Mouse (Mus musculus) forebrain, embryonic 11.5 days (tissue): ENCODE data around the gene Exosc7. TPM values are rescaled to one million over a fixed set of nuclear protein-coding genes. Genes with fewer than 3 reads are reported as not detected.
A peak's percentile ranks its signal among the peaks of the same experiment; 100 is the strongest.

ENCODE experiments used
- ATAC-seq: fragments of 200-750 bp; cut with Nextera tagmentation; replicated peaks from 2 replicates; pipeline ENCODE4 v1.8.0; 2017; ENCODE audit warnings: moderate TSS enrichment; ENCODE audit not compliant: low FRiP score
- DNase-seq: peaks from one replicate; pipeline ENCODE4 v3.0.0-alpha.2; 2017; ENCODE audit warnings: low spot score
- H3K27ac ChIP-seq: fragments of 300-500 bp; sonication (generic); 2 replicates; pipeline ENCODE4 v1.5.1; 2014; ENCODE audit warnings: low read depth, low read length
- H3K27me3 ChIP-seq: fragments of 300-500 bp; sonication (generic); 2 replicates; pipeline ENCODE4 v1.6.1; 2014; ENCODE audit warnings: mild to moderate bottlenecking, low read length, mixed read lengths; ENCODE audit not compliant: control insufficient read depth, insufficient read depth
- H3K36me3 ChIP-seq: fragments of 300-500 bp; sonication (generic); 2 replicates; pipeline ENCODE4 v1.6.1; 2014; ENCODE audit warnings: mild to moderate bottlenecking, low read length, moderate library complexity, mixed read lengths; ENCODE audit not compliant: control insufficient read depth, insufficient read depth
- H3K4me1 ChIP-seq: fragments of 300-500 bp; sonication (generic); replicated peaks from 2 replicates; pipeline ENCODE4 v1.6.1; 2014; ENCODE audit warnings: low read length, mixed read lengths; ENCODE audit not compliant: control insufficient read depth, insufficient read depth
- H3K4me2 ChIP-seq: fragments of 300-500 bp; sonication (generic); 2 replicates; pipeline ENCODE4 v1.6.1; 2014; ENCODE audit warnings: low read depth, mild to moderate bottlenecking, low read length, moderate library complexity, mixed read lengths; ENCODE audit not compliant: severe bottlenecking
- H3K4me3 ChIP-seq: fragments of 300-500 bp; sonication (generic); 2 replicates; pipeline ENCODE4 v1.5.1; 2014; ENCODE audit warnings: low read depth, low read length
- H3K9ac ChIP-seq: fragments of 300-500 bp; sonication (generic); 2 replicates; pipeline ENCODE4 v1.6.1; 2014; ENCODE audit warnings: low read length
- H3K9me3 ChIP-seq: fragments of 300-500 bp; sonication (generic); 2 replicates; pipeline ENCODE4 v1.6.1; 2016; ENCODE audit warnings: low read length, mixed read lengths; ENCODE audit not compliant: control insufficient read depth
- WGBS: fragments of 180-500 bp; shearing (Covaris S2); extraction: QIAGEN DNeasy Blood & Tissue Kit; methylation state at CpG from one replicate; pipeline ENCODE4 v1.1.7; 2014; 5-methylcytosine and 5-hydroxymethylcytosine counted together
- polyA plus RNA-seq: library from polyadenylated mRNA; unstranded; fragments of >200 nt; fragmentation: Nextera tagmentation; extraction: Ambion mirVana; gene quantifications from 2 replicates; pipeline ENCODE4 v1.2.1, GENCODE M21; 2014

The Exosc7 gene
- polyA plus RNA-seq, 1 experiment from 2014 or later: 133 TPM

DNA sequence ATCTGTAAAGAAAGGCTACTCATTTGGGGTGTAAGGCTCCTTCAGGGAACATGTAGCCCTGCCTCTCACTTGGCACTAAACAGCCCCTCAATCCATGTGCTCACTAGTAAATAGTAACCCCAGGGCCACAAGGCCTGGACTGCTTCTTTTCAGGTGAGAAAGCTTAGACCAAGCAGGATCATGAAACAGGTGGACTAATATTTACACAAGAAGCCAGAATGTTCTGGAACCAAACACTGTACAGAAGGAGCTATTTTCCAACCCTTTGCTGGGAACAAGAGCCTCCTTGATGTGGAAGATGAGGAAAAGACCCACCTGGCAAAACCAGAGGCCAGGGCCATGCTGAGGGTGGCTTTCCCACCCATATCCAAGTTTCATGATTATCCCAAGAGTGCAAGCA is 9.6 kb upstream of the Exosc7 start:
- no peak overlapping the region for H3K9ac ChIP-seq

DNA sequence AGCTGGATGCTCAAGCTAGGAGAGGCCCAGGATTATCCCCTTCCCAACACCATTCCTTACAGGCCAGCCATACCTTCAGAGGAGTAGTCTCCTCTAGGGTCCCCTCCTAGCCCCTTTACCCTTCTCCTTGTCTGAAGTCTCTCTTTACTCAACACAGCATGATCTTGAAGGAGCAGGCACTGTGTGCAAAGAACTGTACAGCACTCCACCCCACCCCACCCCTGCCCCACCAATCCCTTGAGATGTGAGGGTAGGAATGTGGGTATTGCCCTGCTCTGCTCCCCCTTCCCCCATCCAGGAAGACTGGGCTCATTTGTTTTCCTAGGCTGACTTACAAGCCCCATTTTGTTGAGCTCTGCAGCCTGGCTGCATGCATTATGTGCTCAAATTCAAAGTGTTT is 8.7 kb upstream of the Exosc7 start:
- Histone ChIP-seq H3K9me3 (no peaks in the 10 kb centered on the region), H3K4me1 (no peaks in the 10 kb centered on the region), H3K27me3 (no peaks in the 10 kb centered on the region), H3K4me2 (no peak overlapping the region), H3K9ac (no peak overlapping the region), H3K27ac (no peak overlapping the region), H3K4me3 (no peak overlapping the region), H3K36me3 (no peaks in the 10 kb centered on the region; the same call in 1 of the 2 replicates)
- DNase-seq (no peak), ATAC-seq (no peak)

More for the DNA sequence above, 9.6 kb upstream of the Exosc7 start:
- Histone ChIP-seq H3K27ac (no peak overlapping the region), H3K9me3 (no peaks in the 10 kb centered on the region), H3K36me3 (no peaks in the 10 kb centered on the region; the same call in 1 of the 2 replicates), H3K4me1 (no peaks in the 10 kb centered on the region), H3K4me3 (no peak overlapping the region), H3K27me3 (no peaks in the 10 kb centered on the region), H3K4me2 (no peak overlapping the region)
- ATAC-seq (no peak), DNase-seq (no peak)

DNA sequence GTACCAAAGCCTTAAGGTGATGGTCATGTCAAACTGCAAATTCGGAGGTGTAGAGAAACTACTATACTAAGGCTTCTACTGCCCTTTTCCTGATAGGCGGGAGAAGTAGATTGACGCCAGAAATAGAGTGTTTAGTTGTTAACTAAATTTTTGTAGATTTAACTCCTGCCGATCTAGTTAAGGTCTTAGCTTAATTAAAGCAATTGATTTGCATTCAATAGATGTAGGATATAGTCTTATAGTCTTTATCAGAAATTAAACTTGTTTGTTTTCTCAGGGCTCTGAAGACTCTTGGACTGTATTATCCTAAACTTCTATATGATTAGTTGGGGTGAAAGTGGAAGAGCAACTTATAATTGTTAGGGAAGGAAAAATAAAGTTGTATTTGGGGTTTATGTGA is 5.8 kb upstream of the Exosc7 start:
- 95% methylated on average over 4 of the region's 4 CpGs for WGBS
- ATAC-seq (no peak), DNase-seq (no peak)

DNA sequence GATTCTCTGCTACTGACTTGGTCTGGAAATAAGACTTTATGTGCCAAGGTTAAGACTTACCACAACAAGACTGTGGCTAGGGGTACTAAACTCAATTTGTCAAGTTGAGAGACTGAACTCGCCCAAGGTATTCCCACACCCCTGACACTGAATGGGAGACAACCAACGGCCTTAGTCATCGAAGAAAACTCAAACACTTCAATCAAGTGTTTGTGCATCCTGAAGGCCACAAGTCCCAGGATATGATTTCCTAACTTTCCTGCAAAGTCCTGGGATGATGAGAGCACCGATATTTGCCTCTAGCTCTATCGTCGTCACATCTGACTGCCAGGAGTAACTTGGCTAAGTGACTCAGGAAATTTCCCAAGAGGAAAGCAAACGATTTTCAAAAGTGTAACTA is 3.8 kb upstream of the Exosc7 start:
- DNase-seq: no peak
- WGBS: 94% methylated on average over 7 of the region's 7 CpGs
- H3K36me3 ChIP-seq: no peaks in the 10 kb centered on the region; the same call in 1 of the 2 replicates
- no peaks in the 10 kb centered on the region for H3K27me3 ChIP-seq
- H3K27ac ChIP-seq: no peak overlapping the region
- ATAC-seq: no peak
- H3K4me3 ChIP-seq: no peak overlapping the region
- peaks cover 6% of the 10 kb centered on the region; the same call in 1 of the 2 replicates for H3K4me1 ChIP-seq
- H3K9me3 ChIP-seq: no peaks in the 10 kb centered on the region
- H3K9ac ChIP-seq: no peak overlapping the region
- H3K4me2 ChIP-seq: no peak overlapping the region

More for the DNA sequence above, 5.8 kb upstream of the Exosc7 start:
- peaks cover 5% of the 10 kb centered on the region; the same call in 1 of the 2 replicates for H3K4me1 ChIP-seq
- H3K27ac ChIP-seq: no peak overlapping the region
- H3K36me3 ChIP-seq: no peaks in the 10 kb centered on the region; the same call in 1 of the 2 replicates
- no peaks in the 10 kb centered on the region for H3K27me3 ChIP-seq
- no peak overlapping the region for H3K4me3 ChIP-seq
- H3K4me2 ChIP-seq: no peak overlapping the region
- no peak overlapping the region for H3K9ac ChIP-seq
- no peaks in the 10 kb centered on the region for H3K9me3 ChIP-seq

DNA sequence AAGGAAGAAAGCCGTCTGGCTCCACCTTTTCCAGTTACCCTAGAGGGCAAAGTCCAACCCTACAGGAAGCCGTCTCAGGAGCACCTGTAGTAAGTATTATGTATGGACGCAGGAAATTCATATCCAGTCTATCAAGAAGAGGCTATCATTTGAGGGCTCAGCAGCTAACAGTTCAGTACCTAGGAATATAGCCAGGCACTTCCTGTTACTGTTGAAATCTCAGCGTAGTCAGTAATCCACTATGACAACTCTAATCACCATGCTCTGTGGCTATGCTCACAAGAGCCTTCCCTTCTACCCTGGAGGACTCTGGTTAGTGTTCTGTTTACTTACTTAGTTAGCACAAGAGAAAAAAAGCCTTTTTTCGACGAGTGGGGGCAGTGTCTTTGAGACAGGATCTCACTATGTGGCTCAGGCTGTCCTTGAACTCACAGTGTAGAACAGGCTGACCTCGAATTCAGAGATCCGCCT is 1.2 kb upstream of the Exosc7 start:
- 65% methylated on average over 8 of the region's 8 CpGs for WGBS
- H3K4me3 ChIP-seq: peak overlapping the region; percentile 90
- no peaks in the 10 kb centered on the region for H3K27me3 ChIP-seq
- peaks cover 6% of the 10 kb centered on the region; the same call in 1 of the 2 replicates for H3K4me1 ChIP-seq
- DNase-seq: no peak
- peak overlapping the region; percentile 90 for H3K4me2 ChIP-seq
- H3K9me3 ChIP-seq: no peaks in the 10 kb centered on the region
- no peaks in the 10 kb centered on the region; the same call in 1 of the 2 replicates for H3K36me3 ChIP-seq
- peak overlapping the region; percentile 96 for H3K9ac ChIP-seq
- no peak for ATAC-seq
- no peak overlapping the region for H3K27ac ChIP-seq

DNA sequence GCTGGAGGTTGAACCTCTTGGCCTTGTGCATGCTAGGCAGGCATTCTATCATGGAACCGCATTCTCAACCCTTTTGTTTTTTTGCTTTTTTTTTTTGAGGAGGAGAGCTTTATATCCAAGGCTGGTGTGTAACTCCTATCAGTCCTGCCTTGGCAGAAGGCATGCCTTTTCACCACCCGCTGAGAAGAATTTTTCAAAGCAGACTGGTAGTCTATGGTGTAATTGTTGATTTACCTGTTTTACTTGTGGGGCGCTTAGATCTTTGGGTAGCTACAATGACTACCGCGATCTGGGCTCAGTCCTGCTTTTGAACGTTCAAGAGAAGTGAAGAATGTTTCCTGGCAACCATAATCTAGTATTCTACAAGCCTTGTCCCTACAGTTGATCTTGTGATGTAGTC is 916 bp downstream of the Exosc7 start:
- H3K36me3 ChIP-seq: no peaks in the 10 kb centered on the region; the same call in 1 of the 2 replicates
- WGBS: 68% methylated on average over 6 of the region's 6 CpGs
- H3K4me2 ChIP-seq: peak overlapping the region; percentile 90
- peaks cover 6% of the 10 kb centered on the region; the same call in 1 of the 2 replicates for H3K4me1 ChIP-seq
- ATAC-seq: no peak
- DNase-seq: no peak
- peak overlapping the region; percentile 90 for H3K4me3 ChIP-seq
- no peaks in the 10 kb centered on the region for H3K27me3 ChIP-seq
- no peak overlapping the region for H3K27ac ChIP-seq
- H3K9ac ChIP-seq: peak overlapping the region; percentile 96
- H3K9me3 ChIP-seq: no peaks in the 10 kb centered on the region

DNA sequence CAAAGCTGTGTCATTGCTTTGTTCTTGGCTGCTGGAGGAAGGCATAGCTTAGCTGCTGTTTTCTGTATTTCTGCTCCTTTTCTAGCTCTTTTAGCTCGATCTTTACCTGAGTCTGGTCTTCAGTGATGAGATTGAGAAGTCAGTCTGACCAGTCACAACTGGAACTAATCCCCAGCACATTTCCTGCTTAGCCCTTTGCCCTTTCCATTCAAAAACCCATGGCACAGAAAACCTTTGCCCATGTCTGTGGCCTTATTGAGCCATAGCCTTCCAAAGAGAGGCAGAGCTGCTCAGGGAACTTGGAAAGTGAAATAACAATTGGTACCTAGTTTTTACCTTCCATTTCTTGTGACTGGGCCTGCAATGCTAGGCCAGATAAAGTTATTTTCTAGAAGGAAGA is 2.6 kb downstream of the Exosc7 start:
- H3K36me3 ChIP-seq: peaks cover 3% of the 10 kb centered on the region; the same call in 1 of the 2 replicates
- no peaks in the 10 kb centered on the region for H3K9me3 ChIP-seq
- no peak for ATAC-seq
- WGBS: 85% methylated on average over 1 of the region's 1 CpGs
- H3K27ac ChIP-seq: no peak overlapping the region
- H3K4me3 ChIP-seq: no peak overlapping the region
- no peak overlapping the region for H3K9ac ChIP-seq
- H3K4me2 ChIP-seq: no peak overlapping the region
- H3K4me1 ChIP-seq: peaks cover 6% of the 10 kb centered on the region; the same call in 1 of the 2 replicates
- no peaks in the 10 kb centered on the region for H3K27me3 ChIP-seq
- no peak for DNase-seq

DNA sequence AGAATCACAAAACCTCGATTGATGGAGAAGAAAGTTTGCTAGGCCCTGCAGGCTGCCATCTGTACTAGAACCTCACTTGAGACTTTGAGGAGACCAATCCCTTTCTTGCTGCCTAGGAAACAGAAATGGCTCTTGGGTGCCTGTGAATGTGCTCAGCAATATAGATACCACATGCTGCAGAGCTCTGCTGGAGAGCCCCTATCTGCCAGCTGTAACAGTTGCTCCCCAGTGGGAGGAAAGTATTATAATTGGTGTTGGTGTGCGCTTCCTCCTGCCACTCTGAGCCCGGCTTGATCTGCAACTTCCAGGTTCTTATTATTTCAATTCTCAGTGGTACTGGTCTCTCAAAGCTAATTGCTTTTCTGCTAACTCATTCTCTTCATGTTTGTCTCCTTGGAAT is 10.0 kb downstream of the Exosc7 start:
- WGBS: 90% methylated on average over 3 of the region's 3 CpGs
- Histone ChIP-seq H3K9me3 (no peaks in the 10 kb centered on the region), H3K4me2 (no peak overlapping the region), H3K27me3 (no peaks in the 10 kb centered on the region), H3K4me3 (no peak overlapping the region), H3K9ac (no peak overlapping the region), H3K36me3 (peaks cover 3% of the 10 kb centered on the region; the same call in 1 of the 2 replicates), H3K4me1 (no peaks in the 10 kb centered on the region), H3K27ac (no peak overlapping the region)
- ATAC-seq (no peak), DNase-seq (no peak)
